Mouse (Mus musculus) myocyte (in vitro differentiated cells): ENCODE data around the gene Ptdss2. TPM values are rescaled to one million over a fixed set of nuclear protein-coding genes. Genes with fewer than 3 reads are reported as not detected.
A peak's percentile ranks its signal among the peaks of the same experiment; 100 is the strongest.

Experiments
- H3K27me3 ChIP-seq: one replicate; pipeline ENCODE4 v1.6.1; 2011; ENCODE audit not compliant: control insufficient read depth, insufficient read depth, insufficient read length
- H3K36me3 ChIP-seq: one replicate; pipeline ENCODE4 v1.6.1; 2011; ENCODE audit not compliant: control insufficient read depth, insufficient read depth
- H3K4me2 ChIP-seq: one replicate; pipeline ENCODE4 v1.6.1; 2011; ENCODE audit warnings: low read depth, control low read depth
- H3K4me3 ChIP-seq: one replicate; pipeline ENCODE4 v1.5.1; 2011; ENCODE audit warnings: mild to moderate bottlenecking, control low read depth, moderate library complexity
- H3K79me2 ChIP-seq: one replicate; pipeline ENCODE4 v1.6.1; 2011; ENCODE audit not compliant: control insufficient read depth, insufficient read depth
- H3ac ChIP-seq: one replicate; pipeline ENCODE4 v1.6.1; 2011; ENCODE audit not compliant: control insufficient read depth, insufficient read length
- CEBPB ChIP-seq: IDR thresholded peaks from 2 replicates; pipeline ENCODE4 v1.6.1; 2011; ENCODE audit warnings: mild to moderate bottlenecking, moderate library complexity; ENCODE audit not compliant: poor library complexity, insufficient read depth, severe bottlenecking
- E2F4 ChIP-seq: IDR thresholded peaks from one replicate; pipeline ENCODE4 v1.6.1; 2011; ENCODE audit warnings: mild to moderate bottlenecking, control low read depth, moderate library complexity; ENCODE audit not compliant: insufficient read depth
- MAX ChIP-seq: IDR thresholded peaks from one replicate; pipeline ENCODE4 v1.6.1; 2011; ENCODE audit warnings: low read depth, mild to moderate bottlenecking, control low read depth
- MYOD1 ChIP-seq, 3 experiments: IDR thresholded peaks; one replicate each; pipeline ENCODE4 v1.6.1; 2011; ENCODE audit warnings: control low read depth in 2 of 3, low read depth in 2 of 3, mild to moderate bottlenecking in 2 of 3, moderate library complexity in 1 of 3; ENCODE audit not compliant: insufficient read length in 2 of 3, control insufficient read depth in 1 of 3
- MYOG ChIP-seq, 3 experiments: IDR thresholded peaks; one replicate each; pipeline ENCODE4 v1.6.1; 2011; ENCODE audit warnings: control low read depth in 2 of 3, low read depth in 2 of 3, mild to moderate bottlenecking in 2 of 3; ENCODE audit not compliant: insufficient read length in 2 of 3, control insufficient read depth in 1 of 3, insufficient read depth in 1 of 3
- POLR2A ChIP-seq: IDR thresholded peaks from one replicate; pipeline ENCODE4 v1.6.1; 2011; ENCODE audit warnings: low read depth, mild to moderate bottlenecking, control low read depth, moderate library complexity; ENCODE audit not compliant: insufficient read length
- POLR2AphosphoS2 ChIP-seq: IDR thresholded peaks from one replicate; pipeline ENCODE4 v1.6.1; 2011; ENCODE audit warnings: low read depth, control low read depth; ENCODE audit not compliant: insufficient read length
- REST ChIP-seq: IDR thresholded peaks from one replicate; pipeline ENCODE4 v1.6.1; 2011; ENCODE audit warnings: mild to moderate bottlenecking, control low read depth, moderate library complexity; ENCODE audit not compliant: insufficient read depth, insufficient read length
- SRF ChIP-seq: IDR thresholded peaks from one replicate; pipeline ENCODE4 v1.6.1; 2011; ENCODE audit warnings: low read depth; ENCODE audit not compliant: control insufficient read depth, insufficient read length
- TCF12 ChIP-seq: IDR thresholded peaks from one replicate; pipeline ENCODE4 v1.6.1; 2011; ENCODE audit warnings: mild to moderate bottlenecking, control low read depth; ENCODE audit not compliant: poor library complexity, insufficient read depth, severe bottlenecking
- TCF3 ChIP-seq: IDR thresholded peaks from one replicate; pipeline ENCODE4 v1.6.1; 2011; ENCODE audit warnings: low read depth, control low read depth; ENCODE audit not compliant: insufficient read length
- USF1 ChIP-seq: IDR thresholded peaks from one replicate; pipeline ENCODE4 v1.6.1; 2011; ENCODE audit warnings: low read depth, mild to moderate bottlenecking, control low read depth, moderate library complexity
- polyA plus RNA-seq: library from polyadenylated mRNA; unstranded; fragments of >200 nt; fragmentation: generic; extraction: Trizol; gene quantifications from one replicate; pipeline ENCODE4 v1.2.1, GENCODE M21; 2012; ENCODE audit warnings: missing spikeins

The Ptdss2 gene
- polyA plus RNA-seq, result 28.0 TPM

- Histone ChIP-seq H3K79me2 (no peaks in the 10 kb centered on the region), H3K4me3 (peak within 1 kb of the TSS; percentile 40), H3ac (peak within 1 kb of the TSS; percentile 4), H3K27me3 (peaks cover 6% of the 10 kb centered on the region), H3K36me3 (no peaks in the 10 kb centered on the region), H3K4me2 (peak within 1 kb of the TSS; percentile 67)
- TF ChIP-seq E2F4 (no peak), SRF (no peak), REST (no peak), USF1 (no peak), TCF12 (no peak), MAX (no peak), TCF3 (no peak), CEBPB (no peak), POLR2A (no peak), MYOD1 (IDR thresholded peaks at IDR 0.05; ENCODE audit: control insufficient read depth in 1 of 3, insufficient read length in 2 of 3, low read depth in 2 of 3) (no peak), MYOG (IDR thresholded peaks at IDR 0.05; ENCODE audit: control insufficient read depth in 1 of 3, insufficient read depth in 1 of 3, insufficient read length in 2 of 3, low read depth in 2 of 3) (no peak)
Observed at GRCm38 (mm10) chr7:141122245-141122644, at the start of gene Ptdss2. Ptdss2 (plus strand) TSS chr7:141122382.

GRCm38 (mm10) chr7:141073782-141074181 lies 48.4 kb upstream of the Ptdss2 start:
- H3K4me2 ChIP-seq, result no peak overlapping the region
- no peaks in the 10 kb centered on the region for H3K79me2 ChIP-seq
- H3K36me3 ChIP-seq, result no peaks in the 10 kb centered on the region
- H3K27me3 ChIP-seq, result no peaks in the 10 kb centered on the region
- TF ChIP-seq TCF12, result no peak
- no peak for TF ChIP-seq POLR2A
- no peak for TF ChIP-seq MAX
- TF ChIP-seq MYOD1 (IDR thresholded peaks at IDR 0.05; ENCODE audit: control insufficient read depth in 1 of 3, insufficient read length in 2 of 3, low read depth in 2 of 3), result no peak
- TF ChIP-seq USF1, result no peak
- TF ChIP-seq CEBPB, result no peak
- TF ChIP-seq E2F4, result no peak
- no peak for TF ChIP-seq TCF3
- no peak for TF ChIP-seq POLR2AphosphoS2
- TF ChIP-seq SRF, result no peak
- no peak for TF ChIP-seq REST
- H3K4me3 ChIP-seq, result no peak overlapping the region
- H3ac ChIP-seq, result no peak overlapping the region

- H3ac ChIP-seq, result no peak within 1 kb of the TSS
- H3K36me3 ChIP-seq, result no peaks in the 10 kb centered on the region
- no peak within 1 kb of the TSS for H3K4me3 ChIP-seq
- H3K4me2 ChIP-seq, result no peak within 1 kb of the TSS
- TF ChIP-seq POLR2A, result no peak
- no peak for TF ChIP-seq USF1
- TF ChIP-seq REST, result no peak
- TF ChIP-seq TCF12, result no peak
- TF ChIP-seq POLR2AphosphoS2, result no peak
- TF ChIP-seq E2F4, result no peak
- no peak for TF ChIP-seq CEBPB
- TF ChIP-seq MYOD1 (IDR thresholded peaks at IDR 0.05; ENCODE audit: control insufficient read depth in 1 of 3, insufficient read length in 2 of 3, low read depth in 2 of 3), result no peak
- TF ChIP-seq SRF, result no peak
- no peak for TF ChIP-seq TCF3
- no peak for TF ChIP-seq MAX
- no peak for TF ChIP-seq MYOG (IDR thresholded peaks at IDR 0.05; ENCODE audit: control insufficient read depth in 1 of 3, insufficient read depth in 1 of 3, insufficient read length in 2 of 3, low read depth in 2 of 3)
- no peaks in the 10 kb centered on the region for H3K79me2 ChIP-seq
- no peaks in the 10 kb centered on the region for H3K27me3 ChIP-seq
Observed at GRCm38 (mm10) chr7:141077841-141078240, 44.3 kb upstream of the Ptdss2 start, which contains the start of gene Pkp3. Pkp3 (plus strand) TSS chr7:141078218.

- Histone ChIP-seq H3K27me3 (no peaks in the 10 kb centered on the region), H3K79me2 (no peaks in the 10 kb centered on the region), H3ac (no peak overlapping the region), H3K36me3 (no peaks in the 10 kb centered on the region), H3K4me2 (no peak overlapping the region), H3K4me3 (no peak overlapping the region)
- TF ChIP-seq MYOG (IDR thresholded peaks at IDR 0.05; ENCODE audit: control insufficient read depth in 1 of 3, insufficient read depth in 1 of 3, insufficient read length in 2 of 3, low read depth in 2 of 3), result no peak
- TF ChIP-seq CEBPB, result no peak
- TF ChIP-seq USF1, result no peak
- TF ChIP-seq E2F4, result no peak
- TF ChIP-seq POLR2AphosphoS2, result no peak
- no peak for TF ChIP-seq MYOD1 (IDR thresholded peaks at IDR 0.05; ENCODE audit: control insufficient read depth in 1 of 3, insufficient read length in 2 of 3, low read depth in 2 of 3)
- TF ChIP-seq REST, result no peak
Observed at GRCm38 (mm10) chr7:141078876-141079275, 43.3 kb upstream of the Ptdss2 start.
